Mouse (Mus musculus) heart, postnatal 0 days (tissue): ENCODE measurements at regions not wholly inside any gene's neighbourhood (a gene's known extent, or its start where the extent isn't known, plus 50 kb on each side); places are given as distances from the start of the nearest gene placed in this dataset.

Experiments
- CTCF ChIP-seq: IDR thresholded peaks from 2 replicates; pipeline ENCODE4 v1.5.1; 2016; ENCODE audit warnings: antibody characterized with exemption, control low read depth, low read depth
- EP300 ChIP-seq: IDR thresholded peaks from 2 replicates; pipeline ENCODE4 v1.6.1; 2016; ENCODE audit warnings: antibody characterized with exemption, low read depth

DNA sequence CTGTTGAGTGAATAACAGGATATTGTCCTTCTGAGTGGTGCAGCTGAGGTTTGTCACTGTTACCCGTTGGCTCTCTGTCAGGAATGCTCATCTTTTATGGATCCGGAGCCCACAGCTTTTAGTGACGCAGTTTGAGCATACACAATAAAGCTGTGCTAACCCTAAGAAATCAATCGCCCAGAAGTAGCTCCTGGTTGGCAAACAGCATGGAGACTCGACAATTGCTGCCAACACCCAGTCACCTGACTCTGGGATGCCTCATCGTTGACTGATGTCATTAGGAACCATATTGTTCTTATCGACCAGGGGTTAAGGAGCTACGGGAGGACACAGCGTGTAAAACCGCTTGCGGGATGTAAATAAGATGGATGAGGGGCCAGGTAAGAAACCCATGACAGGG is 232.9 kb downstream of the Gm11077 start:
- TF ChIP-seq CTCF (no peak), EP300 (no peak)
